Mouse (Mus musculus) telencephalon, adult 2 months (tissue): ENCODE data around the gene Gm16427.
"Not testable (repeated sequence)": the region's sequence is repeated elsewhere in the genome, so short reads cannot be mapped to it uniquely, and the experiment has no call there.

Experiments used
- DNase-seq: peaks from one replicate; pipeline ENCODE4 v3.0.0-alpha.2; 2011; ENCODE audit warnings: low read depth, low spot score

The Gm16427 gene

GRCm38 (mm10) chr5:93540100-93540499, at the start of gene Gm16427:
Gm16427 (minus strand) TSS chr5:93540200.
- not testable (repeated sequence) for DNase-seq
